Mouse (Mus musculus) CD4-positive, CD25-positive, alpha-beta regulatory T cell, adult 4 months (primary cell): ENCODE results near the gene Prdx3. TPM values are rescaled to one million over a fixed set of nuclear protein-coding genes. Genes with fewer than 3 reads are reported as not detected.
A peak's percentile ranks its signal among the peaks of the same experiment; 100 is the strongest.

ENCODE experiments used
- ATAC-seq: one replicate; pipeline ENCODE4 v1.8.0; 2017
- polyA plus RNA-seq, 2 experiments: library from polyadenylated mRNA; unstranded; fragments of 100-300 nt; shearing (Covaris generic); gene quantifications; one replicate each; pipeline ENCODE4 v1.2.1; 2017

The Prdx3 gene
- polyA plus RNA-seq, 2 experiments from 2014 or later, result 119 to 123 TPM

- ATAC-seq, result peak; percentile 100
These were observed 13.3 kb downstream of the Prdx3 start, which contains the start of gene Sfxn4 for GRCm38 (mm10) chr19:60860868-60861700. Gene Sfxn4, minus strand, starts transcription at chr19:60861479.

- ATAC-seq, result no peak
These were observed 28.6 kb downstream of the Prdx3 start for GRCm38 (mm10) chr19:60845731-60846130.

- ATAC-seq, result no peak
These were observed 31.0 kb downstream of the Prdx3 start for GRCm38 (mm10) chr19:60843324-60843723.

GRCm38 (mm10) chr19:60837747-60838146, 36.6 kb downstream of the Prdx3 start:
- peak; percentile 93 for ATAC-seq

GRCm38 (mm10) chr19:60818677-60819076, 55.7 kb downstream of the Prdx3 start:
- no peak for ATAC-seq

Other genes starting within 250 kb of the Prdx3 start
- gene Nanos1, start 118.6 kb downstream of the Prdx3 start, polyA plus RNA-seq, result 1 to 10 TPM in 1 of 2 experiments, under 1 TPM in 1; 0.79 to 1.2 TPM
- gene Eif3a, start 83.9 kb downstream of the Prdx3 start, polyA plus RNA-seq, result 100 to 1,000 TPM; 110 to 125 TPM
- 10 to 100 TPM; 56.0 to 64.3 TPM for gene Fam45a, start 63.0 kb downstream of the Prdx3 start, polyA plus RNA-seq
- 1 to 10 TPM; 3.9 to 4.6 TPM for gene Sfxn4, start 13.1 kb downstream of the Prdx3 start, polyA plus RNA-seq
- gene Grk5, start 15.2 kb upstream of the Prdx3 start, polyA plus RNA-seq, result 1 to 10 TPM; 1.8 to 2.5 TPM